Mouse (Mus musculus) lung, adult 2 months (tissue): ENCODE measurements at regions not wholly inside any gene's neighbourhood (a gene's known extent, or its start where the extent isn't known, plus 50 kb on each side); places are given as distances from the start of the nearest gene placed in this dataset.

Experiments
- CTCF ChIP-seq: fragments of 200-500 bp; IDR thresholded peaks from 2 replicates; pipeline ENCODE4 v1.5.1; 2011; ENCODE audit warnings: mild to moderate bottlenecking, low read length, control low read depth; ENCODE audit not compliant: insufficient read depth
- POLR2A ChIP-seq: fragments of 200-500 bp; IDR thresholded peaks from 2 replicates; pipeline ENCODE4 v1.6.1; 2011; ENCODE audit warnings: low read depth, mild to moderate bottlenecking, control low read depth, low read length, borderline replicate concordance; ENCODE audit errors: extremely low read depth

DNA sequence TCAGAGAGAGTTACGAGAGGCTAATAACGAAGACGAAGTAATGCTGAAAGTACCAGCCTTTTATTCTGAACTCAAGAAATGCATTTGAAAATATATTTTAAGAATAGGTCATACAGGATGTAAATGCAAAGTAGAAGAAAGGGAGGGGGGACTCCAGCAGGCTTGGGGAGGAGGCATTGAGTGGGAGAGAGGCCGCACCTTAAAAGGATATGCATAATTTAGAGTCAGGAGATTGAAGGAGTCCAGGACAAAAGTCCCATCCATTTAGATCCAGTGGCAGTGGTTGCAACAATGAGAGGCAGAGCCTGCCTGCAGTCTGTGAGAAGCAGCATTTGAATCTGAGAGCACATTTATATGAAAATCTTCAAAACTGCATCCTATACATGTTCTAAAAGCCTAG, 186.1 kb downstream of the Psat1 start:
- TF ChIP-seq CTCF (no peak), POLR2A (no peak)
